Mouse (Mus musculus): Measurements from ENCODE around the gene Eepd1. TPM values are rescaled to one million over a fixed set of nuclear protein-coding genes. Genes with fewer than 3 reads are reported as not detected.

Eepd1 gene
- polyA plus RNA-seq, 1 experiment, result 19.5 TPM

- DNase-seq (ENCODE audit: low spot score), result no peak
Observed at GRCm38 (mm10) chr9:25578674-25579596, 97.6 kb downstream of the Eepd1 start.

DNA sequence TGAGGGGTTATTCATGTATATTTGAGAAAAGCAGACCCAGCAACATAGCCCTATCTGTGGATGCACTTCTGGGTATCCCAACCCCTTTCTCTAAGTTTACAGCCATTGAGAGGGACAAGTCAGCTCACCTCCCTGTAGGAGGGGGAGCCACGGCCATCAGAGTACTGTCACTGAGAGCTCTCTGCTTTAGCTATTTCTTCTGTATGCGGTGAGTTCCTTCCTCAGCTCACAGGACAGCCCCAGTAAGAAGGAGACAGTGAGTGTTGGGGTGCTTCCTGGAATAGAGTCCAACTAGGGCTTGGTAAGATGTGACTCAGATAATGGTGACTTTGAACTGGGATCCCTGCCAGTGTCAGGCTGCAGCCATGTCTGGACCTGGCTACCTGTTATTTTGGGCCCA is 102.3 kb downstream of the Eepd1 start:
- DNase-seq (ENCODE audit: low spot score), result no peak

GRCm38 (mm10) chr9:25585614-25586013 is 104.3 kb downstream of the Eepd1 start:
- no peak for DNase-seq (ENCODE audit: low spot score)

DNA sequence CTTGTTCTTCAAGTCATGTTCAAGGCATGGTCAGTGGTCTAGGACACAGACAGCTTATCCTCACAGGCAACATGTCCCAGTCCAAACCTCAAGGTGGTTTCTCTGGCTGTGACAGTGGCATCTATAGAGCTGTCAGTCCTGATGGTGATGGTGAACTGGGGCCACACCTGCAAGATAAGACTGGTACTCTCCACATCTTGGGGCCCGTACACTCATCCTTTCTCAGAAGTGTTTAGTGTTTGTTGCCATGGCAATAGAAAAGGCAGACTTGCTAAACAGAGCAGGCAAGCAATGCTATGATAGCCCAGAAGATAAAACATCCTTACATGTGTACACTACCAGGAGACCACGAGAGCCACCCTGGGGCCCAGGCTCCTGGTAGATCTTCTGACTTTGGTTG is 107.2 kb downstream of the Eepd1 start:
- DNase-seq (ENCODE audit: low spot score), result no peak

GRCm38 (mm10) chr9:25590740-25591139 is 109.4 kb downstream of the Eepd1 start:
- DNase-seq (ENCODE audit: low spot score), result no peak

- no peak for DNase-seq (ENCODE audit: low spot score)
Observed at GRCm38 (mm10) chr9:25591390-25592354, 110.3 kb downstream of the Eepd1 start.

- no peak for DNase-seq (ENCODE audit: low spot score)
Observed at GRCm38 (mm10) chr9:25592355-25592955, 111.1 kb downstream of the Eepd1 start.

DNA sequence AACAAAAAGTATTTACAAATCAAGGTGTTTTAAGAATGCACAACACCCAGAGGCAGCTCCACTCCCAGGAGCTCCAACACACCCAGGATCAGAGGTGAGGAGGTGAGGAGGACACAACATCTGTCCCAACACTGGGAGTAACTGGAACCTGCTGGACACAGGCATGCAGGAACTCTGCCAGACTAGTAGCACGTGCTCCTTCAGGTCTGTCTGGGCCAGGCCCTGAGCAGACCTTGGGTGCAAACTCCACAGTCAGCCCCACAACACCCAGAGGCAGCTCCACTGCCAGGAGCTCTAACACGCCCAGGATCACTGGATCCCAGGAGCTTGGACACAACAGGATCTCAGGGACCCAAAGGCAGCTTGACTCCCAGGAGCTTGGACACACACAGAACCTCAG is 143.4 kb downstream of the Eepd1 start:
- no peak for DNase-seq (ENCODE audit: low spot score)

GRCm38 (mm10) chr9:25629531-25630099 is 148.3 kb downstream of the Eepd1 start:
- no peak for DNase-seq (ENCODE audit: low spot score)

Other genes starting within 250 kb of the Eepd1 start
- 112 and 123 TPM in 2 replicates for gene Sept7, start 229.1 kb upstream of the Eepd1 start, polyA plus RNA-seq (2012; rRNA removed)

Data from urinary bladder, adult 2 months (tissue).